Mouse (Mus musculus): Measurements from ENCODE around the gene Slc12a1.

DNA sequence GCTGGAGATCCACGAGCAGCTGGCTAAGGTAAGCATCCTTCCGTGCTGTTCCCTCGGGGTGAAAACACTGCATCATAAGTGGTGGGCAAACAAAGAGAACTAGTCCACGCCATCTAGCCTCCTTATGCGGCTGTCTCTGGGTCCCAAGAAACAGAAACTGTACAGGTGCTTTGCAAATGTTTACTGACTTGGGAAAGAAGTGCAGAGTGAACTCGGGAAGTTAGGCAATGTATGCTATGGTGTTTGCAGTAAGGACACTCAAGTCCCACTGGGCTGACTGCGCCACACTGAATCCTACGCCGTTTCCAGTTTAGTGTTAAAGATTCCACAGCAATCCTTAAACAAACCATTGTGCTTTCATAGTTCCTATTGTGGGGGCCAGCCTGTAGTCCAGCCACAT, 2.0 kb downstream of the Slc12a1 start:
- TF ChIP-seq GATA1 (IDR thresholded peaks at IDR 0.05; ENCODE audit: borderline replicate concordance, low read length) (no peak), CTCF (IDR thresholded peaks at IDR 0.05; ENCODE audit: low read depth, low read length) (no peak), TAL1 (conservative IDR thresholded peaks at IDR 0.05; ENCODE audit: low read depth, low read length) (no peak)

Data from G1E (cell line).